Mouse (Mus musculus) lung, embryonic 14.5 days (tissue): Measurements from ENCODE around the gene Fastkd1. TPM values are rescaled to one million over a fixed set of nuclear protein-coding genes. Genes with fewer than 3 reads are reported as not detected.

Experiments used
- ATAC-seq: fragments of 200-750 bp; cut with Nextera tagmentation; 2 replicates; pipeline ENCODE4 v1.8.0; 2017; ENCODE audit warnings: mild to moderate bottlenecking, moderate TSS enrichment, moderate library complexity; ENCODE audit not compliant: insufficient read depth
- DNase-seq: peaks from one replicate; pipeline ENCODE4 v3.0.0-alpha.2; 2015
- H3K27ac ChIP-seq: fragments of 300-500 bp; sonication (generic); 2 replicates; pipeline ENCODE4 v1.5.1; 2014; ENCODE audit warnings: low read depth, mild to moderate bottlenecking, moderate library complexity
- H3K27me3 ChIP-seq: fragments of 300-500 bp; sonication (generic); 2 replicates; pipeline ENCODE4 v1.6.1; 2014; ENCODE audit warnings: low read length, control low read depth; ENCODE audit not compliant: insufficient read depth
- H3K36me3 ChIP-seq: fragments of 300-500 bp; sonication (generic); 2 replicates; pipeline ENCODE4 v1.6.1; 2014; ENCODE audit warnings: control low read depth; ENCODE audit not compliant: insufficient read depth
- H3K4me1 ChIP-seq: fragments of 300-500 bp; sonication (generic); 2 replicates; pipeline ENCODE4 v1.6.1; 2014; ENCODE audit warnings: antibody characterized with exemption, control low read depth; ENCODE audit not compliant: insufficient read depth
- H3K4me2 ChIP-seq: fragments of 300-500 bp; sonication (generic); 2 replicates; pipeline ENCODE4 v1.6.1; 2014; ENCODE audit warnings: mild to moderate bottlenecking
- H3K4me3 ChIP-seq: fragments of 300-500 bp; sonication (generic); 2 replicates; pipeline ENCODE4 v1.5.1; 2014; ENCODE audit warnings: low read depth, low read length
- H3K9ac ChIP-seq: fragments of 300-500 bp; sonication (generic); 2 replicates; pipeline ENCODE4 v1.6.1; 2014
- H3K9me3 ChIP-seq: fragments of 300-500 bp; sonication (generic); 2 replicates; pipeline ENCODE4 v1.6.1; 2016; ENCODE audit warnings: low read depth, low read length, control low read depth
- CTCF ChIP-seq: IDR thresholded peaks from 2 replicates; pipeline ENCODE4 v1.5.1; 2016; ENCODE audit warnings: antibody characterized with exemption, low read depth
- WGBS: fragments of 180-500 bp; shearing (Covaris S2); extraction: QIAGEN DNeasy Blood & Tissue Kit; methylation state at CpG from one replicate; pipeline ENCODE4 v1.1.7; 2014; 5-methylcytosine and 5-hydroxymethylcytosine counted together
- polyA plus RNA-seq: library from polyadenylated mRNA; unstranded; fragments of >200 nt; fragmentation: Nextera tagmentation; extraction: Ambion mirVana; gene quantifications from 2 replicates; pipeline ENCODE4 v1.2.1, GENCODE M21; 2014

Gene Fastkd1
- polyA plus RNA-seq, 1 experiment from 2014 or later = 14.6 TPM

DNA sequence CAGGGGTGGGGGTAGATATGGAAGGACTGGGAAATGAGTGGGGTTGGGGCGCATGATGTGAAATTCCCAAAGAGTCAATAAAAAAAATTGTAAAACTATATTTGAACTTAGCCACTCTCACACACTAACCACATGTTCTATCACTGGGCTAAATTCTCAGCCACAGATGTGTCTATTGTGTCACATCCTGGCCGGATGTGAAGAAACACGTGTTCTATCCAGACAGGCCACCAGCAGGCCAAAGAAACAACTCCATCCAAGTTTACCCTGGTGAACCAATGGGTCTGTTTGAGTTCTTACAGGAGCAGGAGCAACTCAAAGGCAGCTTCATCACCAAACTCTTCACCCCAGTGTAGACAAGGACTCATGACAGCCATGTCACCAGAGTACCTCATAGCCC is 3.2 kb upstream of the Fastkd1 start:
- WGBS = 57% methylated on average over 3 of the region's 3 CpGs
- no peak for ATAC-seq

GRCm38 (mm10) chr2:69714126-69714525 is 810 bp upstream of the Fastkd1 start:
- H3K9me3 ChIP-seq = no peaks in the 10 kb centered on the region
- no peak overlapping the region for H3K4me3 ChIP-seq
- no peak overlapping the region for H3K4me2 ChIP-seq
- no peaks in the 10 kb centered on the region for H3K27me3 ChIP-seq
- ATAC-seq (no peak), DNase-seq (no peak)
- H3K27ac ChIP-seq = no peak overlapping the region
- H3K36me3 ChIP-seq = no peaks in the 10 kb centered on the region; the same call in 1 of the 2 replicates
- no peak for TF ChIP-seq CTCF
- no peak overlapping the region for H3K9ac ChIP-seq
- no peaks in the 10 kb centered on the region for H3K4me1 ChIP-seq
- WGBS = 68% methylated on average over 5 of the region's 5 CpGs

More for the DNA sequence above, 3.2 kb upstream of the Fastkd1 start:
- Histone ChIP-seq H3K4me1 (no peaks in the 10 kb centered on the region), H3K9me3 (no peaks in the 10 kb centered on the region), H3K9ac (no peak overlapping the region), H3K4me3 (no peak overlapping the region), H3K27me3 (no peaks in the 10 kb centered on the region), H3K4me2 (no peak overlapping the region), H3K36me3 (no peaks in the 10 kb centered on the region), H3K27ac (no peak overlapping the region)
- peak; percentile 11 for DNase-seq
- TF ChIP-seq CTCF = no peak

GRCm38 (mm10) chr2:69713626-69714014 is 304 bp upstream of the Fastkd1 start:
- no peaks in the 10 kb centered on the region for H3K9me3 ChIP-seq
- H3K27ac ChIP-seq = no peak overlapping the region
- WGBS = 24% methylated on average over 4 of the region's 4 CpGs
- H3K9ac ChIP-seq = no peak overlapping the region
- no peak for DNase-seq
- H3K4me1 ChIP-seq = no peaks in the 10 kb centered on the region
- peak overlapping the region; percentile 77 for H3K4me3 ChIP-seq
- no peaks in the 10 kb centered on the region; the same call in 1 of the 2 replicates for H3K36me3 ChIP-seq
- H3K27me3 ChIP-seq = no peaks in the 10 kb centered on the region
- H3K4me2 ChIP-seq = peak overlapping the region; percentile 72
- TF ChIP-seq CTCF = no peak
- ATAC-seq = no peak

GRCm38 (mm10) chr2:69712171-69712570 is 1.1 kb downstream of the Fastkd1 start:
- Histone ChIP-seq H3K4me2 (peak overlapping the region; percentile 72; the same call in 1 of the 2 replicates), H3K36me3 (peaks cover 3% of the 10 kb centered on the region; the same call in 1 of the 2 replicates), H3K9ac (no peak overlapping the region), H3K9me3 (no peaks in the 10 kb centered on the region), H3K4me1 (no peaks in the 10 kb centered on the region), H3K27ac (no peak overlapping the region), H3K4me3 (peak overlapping the region; percentile 77; the same call in 1 of the 2 replicates), H3K27me3 (no peaks in the 10 kb centered on the region)
- no peak for DNase-seq
- ATAC-seq = no peak
- no peak for TF ChIP-seq CTCF
- WGBS = 86% methylated on average over 14 of the region's 14 CpGs

DNA sequence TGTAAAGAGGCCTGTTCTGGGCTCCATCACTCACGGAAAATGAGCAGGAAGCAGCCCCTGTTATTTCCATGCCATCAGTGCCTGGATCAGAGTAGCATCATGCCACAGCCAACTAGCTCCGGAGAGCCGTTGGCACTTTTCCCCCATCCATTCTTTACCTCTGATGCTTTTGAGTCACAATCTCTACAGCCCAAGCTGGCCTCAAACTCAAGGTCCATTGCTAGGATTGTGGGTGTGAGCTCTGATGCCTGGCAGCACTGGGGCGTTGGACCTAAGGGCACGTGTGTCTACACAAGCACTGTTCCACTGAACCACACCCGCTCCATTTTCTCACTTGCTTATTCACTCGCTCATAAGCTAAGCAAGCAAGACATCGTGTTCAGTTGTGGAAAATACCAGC is 12.9 kb downstream of the Fastkd1 start:
- H3K27me3 ChIP-seq = no peaks in the 10 kb centered on the region
- DNase-seq (no peak), ATAC-seq (no peak)
- no peak overlapping the region for H3K4me3 ChIP-seq
- 89% methylated on average over 8 of the region's 8 CpGs for WGBS
- peaks cover 36% of the 10 kb centered on the region; the same call in 1 of the 2 replicates for H3K36me3 ChIP-seq
- H3K4me2 ChIP-seq = no peak overlapping the region
- H3K27ac ChIP-seq = no peak overlapping the region
- no peak for TF ChIP-seq CTCF
- H3K4me1 ChIP-seq = no peaks in the 10 kb centered on the region
- no peaks in the 10 kb centered on the region for H3K9me3 ChIP-seq
- no peak overlapping the region for H3K9ac ChIP-seq

DNA sequence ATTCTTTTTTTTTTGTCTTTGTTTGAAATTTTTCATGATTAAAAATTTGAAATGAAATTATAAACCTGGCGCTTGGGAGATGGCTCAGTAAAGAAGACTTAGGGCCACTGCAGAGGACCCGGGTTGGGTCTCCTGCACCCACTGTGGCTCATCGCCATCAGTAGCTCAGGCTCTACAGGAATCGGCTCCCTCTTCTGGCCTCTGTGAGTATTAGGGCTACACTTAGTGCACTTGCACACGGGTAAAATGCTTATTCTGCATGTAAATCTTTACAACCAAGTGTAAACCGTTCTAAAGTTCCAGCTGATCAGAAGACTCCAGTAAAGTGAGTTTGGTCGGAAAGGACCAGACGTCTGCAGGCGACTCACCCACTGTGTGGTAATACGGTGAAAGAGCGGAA is 19.8 kb downstream of the Fastkd1 start:
- peak; percentile 30 for TF ChIP-seq CTCF
- no peak overlapping the region for H3K4me3 ChIP-seq
- ATAC-seq (no peak), DNase-seq (no peak)
- H3K9me3 ChIP-seq = no peaks in the 10 kb centered on the region
- H3K36me3 ChIP-seq = peaks cover 42% of the 10 kb centered on the region
- no peak overlapping the region for H3K4me2 ChIP-seq
- no peak overlapping the region for H3K9ac ChIP-seq
- WGBS = 91% methylated on average over 11 of the region's 11 CpGs
- H3K4me1 ChIP-seq = no peaks in the 10 kb centered on the region
- no peaks in the 10 kb centered on the region for H3K27me3 ChIP-seq
- no peak overlapping the region for H3K27ac ChIP-seq

- no peak; the same call in 1 of the 2 replicates for ATAC-seq
- Histone ChIP-seq H3K27me3 (no peaks in the 10 kb centered on the region), H3K9me3 (no peaks in the 10 kb centered on the region), H3K4me1 (no peaks in the 10 kb centered on the region), H3K4me2 (no peak overlapping the region), H3K4me3 (no peak overlapping the region), H3K27ac (no peak overlapping the region), H3K36me3 (peaks cover 50% of the 10 kb centered on the region), H3K9ac (no peak overlapping the region)
- no peak for TF ChIP-seq CTCF
- DNase-seq = no peak
- 68% methylated on average over 6 of the region's 6 CpGs for WGBS
Measured at GRCm38 (mm10) chr2:69690843-69691242, 22.5 kb downstream of the Fastkd1 start.

DNA sequence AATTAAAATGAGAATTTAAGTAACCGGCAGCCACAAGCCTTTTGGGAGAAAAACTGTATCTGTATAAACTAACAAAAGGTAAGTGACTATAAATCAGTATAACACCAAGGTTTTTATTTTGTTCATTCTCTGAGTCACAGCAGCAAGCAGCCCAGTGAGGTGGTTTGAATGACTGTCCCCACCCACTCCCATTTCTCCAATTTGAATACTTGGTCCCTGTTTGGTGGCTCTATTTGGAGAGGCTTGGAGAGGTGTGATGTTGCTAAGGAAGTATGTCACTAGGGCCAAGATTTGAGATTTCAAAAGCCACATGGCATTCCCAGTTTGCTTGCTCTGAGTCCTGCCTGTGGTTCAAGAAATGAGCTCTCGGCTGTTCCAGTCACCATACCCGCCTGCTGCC is 23.1 kb downstream of the Fastkd1 start:
- no peaks in the 10 kb centered on the region for H3K27me3 ChIP-seq
- TF ChIP-seq CTCF = no peak
- no peaks in the 10 kb centered on the region for H3K4me1 ChIP-seq
- no peak for ATAC-seq
- 90% methylated on average over 3 of the region's 3 CpGs for WGBS
- H3K36me3 ChIP-seq = peaks cover 50% of the 10 kb centered on the region
- no peak overlapping the region for H3K4me3 ChIP-seq
- no peak overlapping the region for H3K9ac ChIP-seq
- H3K27ac ChIP-seq = no peak overlapping the region
- H3K9me3 ChIP-seq = no peaks in the 10 kb centered on the region
- no peak overlapping the region for H3K4me2 ChIP-seq
- no peak for DNase-seq
